Mouse (Mus musculus) adipose tissue, adult 10 weeks (tissue): ENCODE results near the gene Poc5. TPM values are rescaled to one million over a fixed set of nuclear protein-coding genes. Genes with fewer than 3 reads are reported as not detected.

Experiments
- polyA plus RNA-seq: library from polyadenylated mRNA; stranded (reverse); fragments of 350-450 nt; fragmentation: Illumina TruSeq; extraction: RNeasy Lipid Tissue Mini Kit (QIAGEN cat#74804); gene quantifications from one replicate; pipeline ENCODE4 v1.2.3, GENCODE M21; 2014; ENCODE audit warnings: low read depth, low replicate concordance

Gene Poc5
- 9.9 TPM for polyA plus RNA-seq

DNA sequence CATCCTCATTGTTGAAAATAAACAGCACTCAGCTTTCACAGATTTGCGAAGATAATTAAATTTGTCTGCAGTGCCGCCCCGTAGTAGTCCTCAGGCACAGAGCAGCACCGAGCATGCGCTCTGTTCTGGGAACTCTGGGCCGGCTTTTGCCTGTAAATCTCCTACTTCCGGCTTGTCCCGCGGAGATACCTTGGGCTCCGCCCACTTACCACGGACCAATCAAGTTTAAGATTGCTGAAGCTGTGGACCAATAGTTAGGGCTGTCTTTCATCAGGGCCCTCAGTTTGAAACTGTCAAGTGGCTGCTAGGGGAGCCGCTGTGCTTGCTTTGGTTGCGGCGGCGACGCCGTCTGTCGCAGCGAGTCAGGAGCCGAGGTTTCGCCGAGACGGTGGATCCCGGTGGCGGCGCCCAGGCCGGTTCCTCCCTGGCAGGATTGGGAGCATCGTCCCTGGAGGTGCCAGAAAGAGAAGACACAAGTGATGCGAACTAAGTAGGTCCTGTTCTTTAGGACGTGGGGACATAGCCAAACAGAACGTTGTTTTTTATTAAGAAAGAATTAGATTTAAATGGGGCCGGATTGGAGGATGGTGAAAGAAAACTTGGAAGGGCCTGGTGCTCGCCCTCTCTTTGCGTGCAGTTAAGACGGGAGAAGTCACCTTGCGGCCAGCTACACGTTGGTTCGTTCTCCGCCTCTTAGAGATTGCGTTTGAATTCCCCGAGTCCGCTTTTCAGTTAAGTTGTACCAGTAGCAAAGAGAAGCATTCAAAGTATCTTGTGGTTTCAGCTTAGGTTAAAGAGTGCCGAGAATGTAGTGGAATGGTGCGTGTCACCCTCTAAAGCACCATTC lies at the start of gene Poc5:
Gene Poc5, plus strand, starts transcription at position 253 of the 847 bp plus-strand sequence.

Other genes starting within 250 kb of the Poc5 start
- gene Ankdd1b, start 82.9 kb downstream of the Poc5 start, polyA plus RNA-seq = 0.61 TPM
- gene Gm17622, start 102.4 kb downstream of the Poc5 start, polyA plus RNA-seq = not detected
- 6.9 TPM for gene Polk, start 154.3 kb downstream of the Poc5 start, polyA plus RNA-seq
- gene Col4a3bp, start 154.3 kb downstream of the Poc5 start, polyA plus RNA-seq = 21.9 TPM